Mouse (Mus musculus): Measurements from ENCODE around the gene Dnal1.

DNA sequence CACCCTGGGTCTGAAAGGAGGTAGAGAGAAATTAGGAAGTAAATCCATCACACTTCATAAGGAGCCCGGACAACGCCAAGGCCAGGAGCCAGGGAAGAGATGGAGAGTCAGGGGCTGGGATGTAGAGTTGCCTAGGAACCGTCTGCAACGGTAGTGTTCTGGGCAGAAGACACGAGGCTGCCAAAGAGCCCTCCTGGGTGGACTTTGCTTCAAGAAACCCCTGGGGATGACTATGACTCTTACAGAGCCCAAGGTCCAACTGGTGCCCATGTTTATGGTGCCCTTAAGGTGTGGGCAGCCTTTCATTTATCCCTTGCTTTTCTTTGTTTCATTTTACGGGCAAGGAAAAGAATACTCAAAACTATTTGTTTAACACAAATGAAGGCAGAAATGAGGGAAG lies 67.8 kb downstream of the Dnal1 start:
- TF ChIP-seq CTCF (conservative IDR thresholded peaks at IDR 0.05; ENCODE audit: insufficient read depth, insufficient read length, low read depth, low read length) (no peak), POLR2A (IDR thresholded peaks at IDR 0.05; ENCODE audit: low read depth, low read length) (no peak)
